In genomic region chr14:55197121-55197520, GRCm38 (mm10) we compare ENCODE assay signal across 22 mouse cellular contexts. TPM values are rescaled to one million over a fixed set of nuclear protein-coding genes. Genes with fewer than 3 reads are reported as not detected.
"Had no signal": no experiment of that assay in that cellular context is flagged by ENCODE, and none has a peak within 500 bp of the region (broad histone marks: within the 10 kb centered on the region; RNA-seq: fewer than 3 reads in every experiment).

No protein-coding gene starts in this region.

- H3K9ac ChIP-seq: kidney, embryonic 15.5 days; liver, embryonic 13.5 days; midbrain, embryonic 13.5 days had no signal

- ATAC-seq: midbrain, embryonic 13.5 days had no signal

- H3K4me2 ChIP-seq: kidney, embryonic 15.5 days; liver, embryonic 13.5 days; midbrain, embryonic 13.5 days had no signal

- DNase-seq: kidney, adult 2 months; kidney, postnatal 10 days; kidney, postnatal 36 days; layer of hippocampus, postnatal 36 days; liver, embryonic 13.5 days; lung, adult 2 months; lung, postnatal 14 days; lung, postnatal 4 days; thymus, adult 2 months had no signal

- H3K27me3 ChIP-seq: kidney, embryonic 15.5 days; midbrain, embryonic 13.5 days had no signal

- H3K27ac ChIP-seq: kidney, embryonic 15.5 days; left cerebral cortex, adult 2 months; liver, embryonic 13.5 days; midbrain, embryonic 13.5 days had no signal

- H3K4me1 ChIP-seq: liver, embryonic 13.5 days; midbrain, embryonic 13.5 days had no signal

- H3K4me3 ChIP-seq: kidney, embryonic 15.5 days; left cerebral cortex, adult 2 months; liver, embryonic 13.5 days; midbrain, embryonic 13.5 days had no signal

- H3K36me3 ChIP-seq: kidney, embryonic 15.5 days; liver, embryonic 13.5 days; midbrain, embryonic 13.5 days had no signal

- H3K9me3 ChIP-seq: kidney, embryonic 15.5 days; liver, embryonic 13.5 days; midbrain, embryonic 13.5 days had no signal

RNA-seq across cellular contexts. Expression of gene Dhrs2, which starts 24.7 kb away (rescaled TPM):
- total RNA-seq: layer of hippocampus, adult 8-10 months; layer of hippocampus, postnatal 36 days; left cerebral cortex, adult 2 months; left cerebral cortex, postnatal 10 days; left cerebral cortex, postnatal 36 days; liver, adult 2 months; megakaryocyte, adult 5-6 weeks had no signal
- polyA plus RNA-seq: kidney, adult 2 months; limb, embryonic 11.5 days; liver, adult 2 months; liver, embryonic 13.5 days; liver, embryonic 16.5 days; lung, adult 2 months; neural tube, embryonic 11.5 days; small intestine, adult 2 months; spleen, adult 2 months had no signal
